Mouse (Mus musculus) thymus, adult 18-20 months (tissue): ENCODE measurements around the gene Klhl36.

Experiments
- DNase-seq, 2 experiments: peaks; one replicate each; pipeline ENCODE4 v3.0.0; 2022; ENCODE audit warnings: mixed read lengths in 2 of 2

Klhl36 gene

GRCm38 (mm10) chr8:119887130-119887529, 25.1 kb downstream of the Klhl36 start:
- peak in 1 of 2 experiments; percentile 11 for DNase-seq

GRCm38 (mm10) chr8:119888012-119888411, 25.9 kb downstream of the Klhl36 start:
- DNase-seq = no peak

- no peak for DNase-seq
Observed at GRCm38 (mm10) chr8:119897069-119897468, 35.0 kb downstream of the Klhl36 start.

- DNase-seq = peak; percentile 16 to 39
Observed at GRCm38 (mm10) chr8:119897933-119898332, 35.9 kb downstream of the Klhl36 start.

- DNase-seq = no peak
Observed at GRCm38 (mm10) chr8:119901349-119901748, 39.3 kb downstream of the Klhl36 start.

GRCm38 (mm10) chr8:119901952-119902351, 39.9 kb downstream of the Klhl36 start:
- no peak for DNase-seq

GRCm38 (mm10) chr8:119904323-119904911, 42.4 kb downstream of the Klhl36 start:
- no peak for DNase-seq

GRCm38 (mm10) chr8:119909944-119910546, 48.0 kb downstream of the Klhl36 start, which contains the start of gene Usp10:
TSS of gene Usp10 (plus strand) at chr8:119910360.
- no peak for DNase-seq

- peak; percentile 82 to 86 for DNase-seq
Observed at GRCm38 (mm10) chr8:119910547-119911257, 48.6 kb downstream of the Klhl36 start, which contains the start of gene Gm20388. TSS of gene Gm20388 (plus strand) at chr8:119910841.

GRCm38 (mm10) chr8:119911258-119911962, 49.3 kb downstream of the Klhl36 start:
- DNase-seq = no peak

GRCm38 (mm10) chr8:119912643-119913042, 50.6 kb downstream of the Klhl36 start:
- no peak for DNase-seq

GRCm38 (mm10) chr8:119913181-119913580, 51.1 kb downstream of the Klhl36 start:
- DNase-seq = no peak

GRCm38 (mm10) chr8:119914161-119914560, 52.1 kb downstream of the Klhl36 start:
- no peak for DNase-seq

GRCm38 (mm10) chr8:119915298-119915697, 53.2 kb downstream of the Klhl36 start:
- DNase-seq = no peak

GRCm38 (mm10) chr8:119916237-119916892, 54.3 kb downstream of the Klhl36 start:
- DNase-seq = no peak

GRCm38 (mm10) chr8:119917415-119917814, 55.3 kb downstream of the Klhl36 start:
- DNase-seq = no peak

GRCm38 (mm10) chr8:119918155-119918567, 56.1 kb downstream of the Klhl36 start:
- no peak for DNase-seq

GRCm38 (mm10) chr8:119923259-119923658, 61.2 kb downstream of the Klhl36 start:
- DNase-seq = no peak

GRCm38 (mm10) chr8:119925428-119925827, 63.4 kb downstream of the Klhl36 start:
- no peak for DNase-seq

GRCm38 (mm10) chr8:119926474-119926873, 64.4 kb downstream of the Klhl36 start:
- peak in 1 of 2 experiments; percentile 24 for DNase-seq
